ENCODE assay signal across 8 mouse cellular contexts in genomic region chr6:67069800-67070315, GRCm38 (mm10). TPM values are rescaled to one million over a fixed set of nuclear protein-coding genes. Genes with fewer than 3 reads are reported as not detected.
DNase-seq lines count a peak whose midpoint lies in the region; ATAC-seq and TF ChIP-seq lines count a peak whose summit lies in the region.
"Had no signal": no experiment of that assay in that cellular context is flagged by ENCODE, and none has a peak within 500 bp of the region (broad histone marks: within the 10 kb centered on the region; RNA-seq: fewer than 3 reads in every experiment).

No protein-coding gene starts in this region.

- H3K4me3 ChIP-seq in hindbrain, embryonic 15.5 days: no peak overlapping the region
- H3K4me3 ChIP-seq in hindbrain, embryonic 12.5 days: no peak overlapping the region
- peak overlapping the region; percentile 14; the same call in 1 of the 2 replicates for H3K4me3 ChIP-seq in E14TG2a.4 (replicated peaks; ENCODE audit: low read length)
- H3K4me3 ChIP-seq in liver, postnatal 0 days (ENCODE audit: low read depth, low read length): no peak overlapping the region
- H3K4me3 ChIP-seq: limb, embryonic 12.5 days had no signal

- no peak overlapping the region for H3K9ac ChIP-seq in hindbrain, embryonic 15.5 days
- no peak overlapping the region for H3K9ac ChIP-seq in hindbrain, embryonic 12.5 days
- 0 out of 2 replicates have a peak overlapping the region, but pooled peaks have one; percentile 1 for H3K9ac ChIP-seq in liver, postnatal 0 days (replicated peaks)
- H3K9ac ChIP-seq: limb, embryonic 12.5 days had no signal

- H3K9me3 ChIP-seq in hindbrain, embryonic 15.5 days: no peaks in the 10 kb centered on the region
- H3K9me3 ChIP-seq in hindbrain, embryonic 12.5 days (replicated peaks): no peaks in the 10 kb centered on the region
- H3K9me3 ChIP-seq in E14TG2a.4 (ENCODE audit: low read length): no peaks in the 10 kb centered on the region
- no peaks in the 10 kb centered on the region for H3K9me3 ChIP-seq in liver, postnatal 0 days (ENCODE audit: low read length)
- H3K9me3 ChIP-seq: limb, embryonic 12.5 days had no signal

- H3K4me1 ChIP-seq in hindbrain, embryonic 15.5 days (replicated peaks): no peaks in the 10 kb centered on the region
- 0 out of 2 replicates have a peak, but pooled peaks cover 2% of the 10 kb centered on the region for H3K4me1 ChIP-seq in hindbrain, embryonic 12.5 days
- H3K4me1 ChIP-seq in E14TG2a.4 (replicated peaks; ENCODE audit: low read depth, low read length): peaks cover 24% of the 10 kb centered on the region
- peaks cover 9% of the 10 kb centered on the region for H3K4me1 ChIP-seq in liver, postnatal 0 days (ENCODE audit: insufficient read depth)
- H3K4me1 ChIP-seq: limb, embryonic 12.5 days had no signal

- TF ChIP-seq CTCF in E14TG2a.4 (conservative IDR thresholded peaks at IDR 0.05; ENCODE audit: low read length): no peak
- no peak for TF ChIP-seq CTCF in liver, postnatal 0 days (IDR thresholded peaks at IDR 0.05; ENCODE audit: low read depth)

- 55% methylated on average over 9 of the region's 9 CpGs for WGBS in hindbrain, embryonic 15.5 days
- WGBS in hindbrain, embryonic 12.5 days: 65% methylated on average over 9 of the region's 9 CpGs
- WGBS in liver, postnatal 0 days (ENCODE audit: insufficient replicate concordance): 50% methylated on average over 9 of the region's 9 CpGs

- peak; percentile 74; the same call in 1 of the 2 replicates for ATAC-seq in hindbrain, embryonic 15.5 days (ENCODE audit: low FRiP score, low read depth)
- ATAC-seq in hindbrain, embryonic 12.5 days (ENCODE audit: low FRiP score): no peak
- peak; percentile 36 for ATAC-seq in liver, postnatal 0 days

- peak; percentile 7 for DNase-seq in A20 (ENCODE audit: low read depth, low spot score)
- no peak for DNase-seq in liver, postnatal 0 days
- no peak for DNase-seq in yolk sac, embryonic 10.5 days (ENCODE audit: low spot score)
- DNase-seq in right cerebral cortex, adult 2 months (ENCODE audit: low spot score in 2 of 2): no peak

- no peak overlapping the region for H3K4me2 ChIP-seq in hindbrain, embryonic 15.5 days
- H3K4me2 ChIP-seq in hindbrain, embryonic 12.5 days (replicated peaks): no peak overlapping the region
- peak overlapping the region; percentile 44 for H3K4me2 ChIP-seq in liver, postnatal 0 days (ENCODE audit: low read depth, low read length)
- H3K4me2 ChIP-seq: limb, embryonic 12.5 days had no signal

- no peak overlapping the region for H3K27ac ChIP-seq in hindbrain, embryonic 15.5 days (replicated peaks)
- H3K27ac ChIP-seq in hindbrain, embryonic 12.5 days: no peak overlapping the region
- 0 out of 2 replicates have a peak overlapping the region, but pooled peaks have one; percentile 24 for H3K27ac ChIP-seq in liver, postnatal 0 days (ENCODE audit: low read depth)
- H3K27ac ChIP-seq: limb, embryonic 12.5 days had no signal

- TF ChIP-seq EP300 in liver, postnatal 0 days (IDR thresholded peaks at IDR 0.05; ENCODE audit: low read depth): no peak

- no peaks in the 10 kb centered on the region for H3K27me3 ChIP-seq in hindbrain, embryonic 15.5 days
- H3K27me3 ChIP-seq in hindbrain, embryonic 12.5 days: no peaks in the 10 kb centered on the region
- H3K27me3 ChIP-seq in E14TG2a.4 (ENCODE audit: insufficient read depth, low read length): 0 out of 2 replicates have a peak, but pooled peaks cover 3% of the 10 kb centered on the region
- H3K27me3 ChIP-seq in liver, postnatal 0 days (ENCODE audit: insufficient read depth, low read length): no peaks in the 10 kb centered on the region
- H3K27me3 ChIP-seq: limb, embryonic 12.5 days had no signal

- no peaks in the 10 kb centered on the region for H3K36me3 ChIP-seq in hindbrain, embryonic 15.5 days
- no peaks in the 10 kb centered on the region for H3K36me3 ChIP-seq in hindbrain, embryonic 12.5 days
- no peaks in the 10 kb centered on the region for H3K36me3 ChIP-seq in E14TG2a.4 (ENCODE audit: insufficient read depth, low read length)
- H3K36me3 ChIP-seq in liver, postnatal 0 days (replicated peaks; ENCODE audit: insufficient read depth, low read length): no peaks in the 10 kb centered on the region
- H3K36me3 ChIP-seq: limb, embryonic 12.5 days had no signal

RNA-seq across cellular contexts. Expression of gene Gadd45a, which starts 32.6 kb away (rescaled TPM):
- 17.1 and 17.3 TPM in 2 replicates for polyA plus RNA-seq in hindbrain, embryonic 15.5 days (2015; fragmentation: Nextera tagmentation; extraction: Ambion mirVana)
- 25.0 and 30.3 TPM in 2 replicates for polyA plus RNA-seq in hindbrain, embryonic 12.5 days (2016; fragmentation: Nextera tagmentation; extraction: Ambion mirVana)
- polyA plus RNA-seq in liver, postnatal 0 days (2015; fragmentation: Nextera tagmentation; extraction: Ambion mirVana): 49.5 and 65.0 TPM in 2 replicates
